ENCODE assay signal across 8 mouse cellular contexts in genomic region chr5:132161338-132162205, GRCm38 (mm10).
DNase-seq lines count a peak whose midpoint lies in the region; ATAC-seq and TF ChIP-seq lines count a peak whose summit lies in the region.

No protein-coding gene starts in this region.

- H3K27me3 ChIP-seq in liver, embryonic 11.5 days (replicated peaks; ENCODE audit: control insufficient read depth, insufficient read depth, low read length): no peaks in the 10 kb centered on the region
- H3K27me3 ChIP-seq in kidney, adult 2 months (replicated peaks; ENCODE audit: control insufficient read depth, insufficient read depth, low read length): no peaks in the 10 kb centered on the region
- no peaks in the 10 kb centered on the region for H3K27me3 ChIP-seq in limb, embryonic 11.5 days (ENCODE audit: control insufficient read depth, insufficient read depth, low read length)
- H3K27me3 ChIP-seq in cerebellum, adult 2 months (ENCODE audit: control insufficient read depth, insufficient read depth, low read length): no peaks in the 10 kb centered on the region

- 55% methylated on average over 9 of the region's 9 CpGs for WGBS in liver, embryonic 11.5 days
- WGBS in kidney, adult 2 months: 39% methylated on average over 9 of the region's 9 CpGs
- WGBS in limb, embryonic 11.5 days: 15% methylated on average over 9 of the region's 9 CpGs
- WGBS in cerebellum, adult 2 months: 82% methylated on average over 9 of the region's 9 CpGs

- no peak overlapping the region for H3K4me2 ChIP-seq in liver, embryonic 11.5 days
- no peak overlapping the region for H3K4me2 ChIP-seq in limb, embryonic 11.5 days (ENCODE audit: low read depth, severe bottlenecking)

- no peak overlapping the region for H3K9ac ChIP-seq in liver, embryonic 11.5 days (ENCODE audit: low read depth, low read length)
- H3K9ac ChIP-seq in limb, embryonic 11.5 days (ENCODE audit: low read length): peak overlapping the region; percentile 23; the same call in 1 of the 2 replicates

- H3K4me3 ChIP-seq in liver, embryonic 11.5 days (ENCODE audit: low read depth, low read length): no peak overlapping the region
- H3K4me3 ChIP-seq in kidney, adult 2 months (ENCODE audit: insufficient read depth, low read depth, low read length): no peak overlapping the region
- H3K4me3 ChIP-seq in limb, embryonic 11.5 days (ENCODE audit: low read depth, low read length): no peak overlapping the region
- H3K4me3 ChIP-seq in cerebellum, adult 2 months (replicated peaks; ENCODE audit: insufficient read depth, low read depth, low read length): no peak overlapping the region

- H3K27ac ChIP-seq in liver, embryonic 11.5 days (ENCODE audit: low read depth, low read length): peak overlapping the region; percentile 43; the same call in 1 of the 2 replicates
- H3K27ac ChIP-seq in kidney, adult 2 months (ENCODE audit: insufficient read depth, low read depth, low read length): no peak overlapping the region
- peak overlapping the region; percentile 44; the same call in 1 of the 2 replicates for H3K27ac ChIP-seq in limb, embryonic 11.5 days (replicated peaks; ENCODE audit: low read depth, low read length)
- H3K27ac ChIP-seq in cerebellum, adult 2 months (ENCODE audit: insufficient read depth, low read length): no peak overlapping the region

- H3K36me3 ChIP-seq in liver, embryonic 11.5 days (ENCODE audit: control insufficient read depth, insufficient read depth, low read length): no peaks in the 10 kb centered on the region
- H3K36me3 ChIP-seq in kidney, adult 2 months (ENCODE audit: control insufficient read depth, insufficient read depth, low read length): no peaks in the 10 kb centered on the region
- no peaks in the 10 kb centered on the region for H3K36me3 ChIP-seq in limb, embryonic 11.5 days (ENCODE audit: control insufficient read depth, insufficient read depth, low read length)

- no peak for DNase-seq in liver, embryonic 11.5 days (ENCODE audit: low spot score)
- DNase-seq in liver: no peak
- peak; percentile 39 to 50 for DNase-seq in frontal cortex, postnatal 10 days (ENCODE audit: low spot score in 2 of 2)
- DNase-seq in kidney, adult 2 months: peak; percentile 72
- DNase-seq in limb, embryonic 11.5 days (ENCODE audit: low spot score): peak; percentile 50
- DNase-seq in right cerebral cortex, postnatal 36 days (ENCODE audit: low spot score in 2 of 2): peak; percentile 34 to 61
- DNase-seq in cerebellum, adult 2 months: no peak
- DNase-seq in gastrocnemius, postnatal 10 days: no peak

- ATAC-seq in liver, embryonic 11.5 days (replicated peaks; ENCODE audit: low FRiP score): no peak; the same call in 1 of the 2 replicates
- peak; percentile 80 for ATAC-seq in limb, embryonic 11.5 days (ENCODE audit: insufficient number of reproducible peaks, low FRiP score, low TSS enrichment, low read depth)

- H3K9me3 ChIP-seq in liver, embryonic 11.5 days (ENCODE audit: control insufficient read depth, low read length): no peaks in the 10 kb centered on the region
- no peaks in the 10 kb centered on the region for H3K9me3 ChIP-seq in limb, embryonic 11.5 days (ENCODE audit: control insufficient read depth, low read length)

- no peak for TF ChIP-seq POLR2A in kidney, adult 2 months (IDR thresholded peaks at IDR 0.05; ENCODE audit: low read depth, low read length)
- no peak for TF ChIP-seq POLR2A in cerebellum, adult 2 months (IDR thresholded peaks at IDR 0.05; ENCODE audit: borderline replicate concordance, insufficient read depth, low read length)

- H3K4me1 ChIP-seq in liver, embryonic 11.5 days (replicated peaks; ENCODE audit: control insufficient read depth, insufficient read depth, low read length): no peaks in the 10 kb centered on the region; the same call in 1 of the 2 replicates
- H3K4me1 ChIP-seq in kidney, adult 2 months (ENCODE audit: control insufficient read depth, insufficient read depth, low read length): peaks cover 4% of the 10 kb centered on the region; the same call in 1 of the 2 replicates
- peaks cover 13% of the 10 kb centered on the region for H3K4me1 ChIP-seq in limb, embryonic 11.5 days (ENCODE audit: control insufficient read depth, insufficient read depth, low read length)
- peaks cover 5% of the 10 kb centered on the region for H3K4me1 ChIP-seq in cerebellum, adult 2 months (ENCODE audit: control insufficient read depth, insufficient read depth, low read length)

- TF ChIP-seq CTCF in kidney, adult 2 months (conservative IDR thresholded peaks at IDR 0.05; ENCODE audit: insufficient read depth, insufficient read length, low read depth, low read length): no peak
- no peak for TF ChIP-seq CTCF in cerebellum, adult 2 months (IDR thresholded peaks at IDR 0.05; ENCODE audit: borderline replicate concordance, insufficient read depth, low read depth, low read length)

Comparison
In these comparisons a context has a peak if more than half of its experiments do, and no peak if none do; other contexts are left out.
1. DNase-seq: peak in frontal cortex, postnatal 10 days (2 of 2), kidney, adult 2 months (single experiment), limb, embryonic 11.5 days (single experiment) and right cerebral cortex, postnatal 36 days (2 of 2); none in liver, embryonic 11.5 days (single experiment), liver (single experiment), cerebellum, adult 2 months (0 of 2) and gastrocnemius, postnatal 10 days (single experiment).
2. H3K27ac ChIP-seq: peak in liver, embryonic 11.5 days (single experiment) and limb, embryonic 11.5 days (single experiment); none in kidney, adult 2 months (single experiment) and cerebellum, adult 2 months (single experiment).